Mouse (Mus musculus) MEL (cell line): ENCODE results near the gene Gm10073. TPM values are rescaled to one million over a fixed set of nuclear protein-coding genes. Genes with fewer than 3 reads are reported as not detected.

ENCODE experiments used
- DNase-seq: peaks from one replicate; pipeline ENCODE4 v3.0.0; 2011; ENCODE audit warnings: low read depth, low spot score
- H3K27ac ChIP-seq: 2 replicates; pipeline ENCODE4 v1.5.1; 2012; ENCODE audit warnings: low read depth, mild to moderate bottlenecking, control low read depth, low read length, moderate library complexity; ENCODE audit not compliant: control insufficient read depth
- H3K27me3 ChIP-seq, 2 experiments: fragments of 150-350 bp in 1 of 2; sonication (generic) in 1 of 2; 2 replicates each; pipeline ENCODE4 v1.6.1; 2012; ENCODE audit warnings: low read length in 2 of 2, mild to moderate bottlenecking in 2 of 2, improper control_type of control experiment in 1 of 2, moderate library complexity in 1 of 2; ENCODE audit not compliant: insufficient read depth in 2 of 2, control insufficient read depth in 1 of 2
- H3K36me3 ChIP-seq, 2 experiments: 2 replicates each; pipeline ENCODE4 v1.6.1; 2012 to 2014; ENCODE audit warnings: low read length in 2 of 2, improper control_type of control experiment in 1 of 2, inconsistent platforms in 1 of 2, mild to moderate bottlenecking in 1 of 2; ENCODE audit not compliant: insufficient read depth in 2 of 2, control insufficient read depth in 1 of 2
- H3K4me1 ChIP-seq, 2 experiments: fragments of 150-350 bp in 1 of 2; sonication (generic) in 1 of 2; 2 replicates each; pipeline ENCODE4 v1.6.1; 2012; ENCODE audit warnings: low read length in 2 of 2, improper control_type of control experiment in 1 of 2, mild to moderate bottlenecking in 1 of 2; ENCODE audit not compliant: insufficient read depth in 2 of 2, control insufficient read depth in 1 of 2
- H3K4me3 ChIP-seq, 2 experiments: fragments of 150-350 bp in 1 of 2; sonication (generic) in 1 of 2; 2 replicates each; pipeline ENCODE4 v1.5.1; 2012; ENCODE audit warnings: low read depth in 2 of 2, low read length in 2 of 2, mild to moderate bottlenecking in 2 of 2, moderate library complexity in 2 of 2, control low read depth in 1 of 2, improper control_type of control experiment in 1 of 2; ENCODE audit not compliant: control insufficient read depth in 1 of 2, insufficient read depth in 1 of 2
- H3K79me2 ChIP-seq: 2 replicates; pipeline ENCODE4 v1.6.1; 2012; ENCODE audit warnings: mild to moderate bottlenecking, low read length, moderate library complexity; ENCODE audit not compliant: control insufficient read depth, poor library complexity, insufficient read depth
- H3K9ac ChIP-seq: 2 replicates; pipeline ENCODE4 v1.6.1; 2012; ENCODE audit warnings: low read depth, mild to moderate bottlenecking, control low read depth, low read length, moderate library complexity; ENCODE audit not compliant: control insufficient read depth, poor library complexity, severe bottlenecking
- H3K9me3 ChIP-seq: fragments of 150-350 bp; sonication (generic); replicated peaks from 2 replicates; pipeline ENCODE4 v1.6.1; 2012; ENCODE audit warnings: mild to moderate bottlenecking, low read length, improper control_type of control experiment, moderate library complexity; ENCODE audit not compliant: insufficient read depth
- BHLHE40 ChIP-seq: IDR thresholded peaks from 2 replicates; pipeline ENCODE4 v1.6.1; 2012; ENCODE audit warnings: low read depth, mild to moderate bottlenecking, inconsistent platforms, low read length, improper control_type of control experiment, borderline replicate concordance
- CHD1 ChIP-seq: IDR thresholded peaks from 2 replicates; pipeline ENCODE4 v1.6.1; 2012; ENCODE audit warnings: low read depth, mild to moderate bottlenecking, inconsistent platforms, low read length, improper control_type of control experiment
- CHD2 ChIP-seq: IDR thresholded peaks from 2 replicates; pipeline ENCODE4 v1.6.1; 2011; ENCODE audit warnings: low read length, improper control_type of control experiment
- E2F4 ChIP-seq: IDR thresholded peaks from 2 replicates; pipeline ENCODE4 v1.6.1; 2011; ENCODE audit warnings: low read depth, low read length, improper control_type of control experiment, borderline replicate concordance
- ELF1 ChIP-seq: IDR thresholded peaks from 2 replicates; pipeline ENCODE4 v1.6.1; 2014; ENCODE audit warnings: low read depth, mild to moderate bottlenecking, inconsistent platforms, low read length, improper control_type of control experiment, moderate library complexity
- GATA1 ChIP-seq: IDR thresholded peaks from 2 replicates; pipeline ENCODE4 v1.6.1; 2011; ENCODE audit warnings: low read depth, low read length, improper control_type of control experiment
- HCFC1 ChIP-seq: IDR thresholded peaks from 2 replicates; pipeline ENCODE4 v1.6.1; 2012; ENCODE audit warnings: low read depth, mild to moderate bottlenecking, inconsistent platforms, low read length, improper control_type of control experiment, moderate library complexity
- JUND ChIP-seq: IDR thresholded peaks from 2 replicates; pipeline ENCODE4 v1.6.1; 2011; ENCODE audit warnings: low read depth, mild to moderate bottlenecking, improper control_type of control experiment, low read length
- KAT2A ChIP-seq: conservative IDR thresholded peaks from 2 replicates; pipeline ENCODE4 v1.6.1; 2012; ENCODE audit warnings: low read depth, low read length, improper control_type of control experiment, inconsistent platforms
- MAFK ChIP-seq: IDR thresholded peaks from 2 replicates; pipeline ENCODE4 v1.6.1; 2011; ENCODE audit warnings: low read depth, mild to moderate bottlenecking, low read length, improper control_type of control experiment, borderline replicate concordance
- MAX ChIP-seq: IDR thresholded peaks from 2 replicates; pipeline ENCODE4 v1.6.1; 2011; ENCODE audit warnings: low read length, improper control_type of control experiment
- MEF2A ChIP-seq: IDR thresholded peaks from 2 replicates; pipeline ENCODE4 v1.6.1; 2014; ENCODE audit warnings: low read depth, mild to moderate bottlenecking, inconsistent platforms, low read length, improper control_type of control experiment; ENCODE audit not compliant: poor library complexity, insufficient replicate concordance, severe bottlenecking; ENCODE audit errors: extremely low read depth
- MXI1 ChIP-seq: IDR thresholded peaks from 2 replicates; pipeline ENCODE4 v1.6.1; 2011; ENCODE audit warnings: mild to moderate bottlenecking, low read depth, low read length, improper control_type of control experiment
- MYB ChIP-seq: IDR thresholded peaks from 2 replicates; pipeline ENCODE4 v1.6.1; 2011; ENCODE audit warnings: mild to moderate bottlenecking, low read depth, low read length, improper control_type of control experiment
- MYC ChIP-seq: IDR thresholded peaks from 2 replicates; pipeline ENCODE4 v1.6.1; 2011; ENCODE audit warnings: low read depth, mild to moderate bottlenecking, low read length, improper control_type of control experiment, moderate library complexity
- NELFE ChIP-seq: IDR thresholded peaks from 2 replicates; pipeline ENCODE4 v1.6.1; 2011; ENCODE audit warnings: low read depth, low read length, improper control_type of control experiment
- NRF1 ChIP-seq: IDR thresholded peaks from 2 replicates; pipeline ENCODE4 v1.6.1; 2014; ENCODE audit warnings: low read depth, mild to moderate bottlenecking, inconsistent platforms, low read length, improper control_type of control experiment, moderate library complexity; ENCODE audit not compliant: poor library complexity, insufficient read depth, severe bottlenecking
- POLR2A ChIP-seq, 2 experiments: IDR thresholded peaks; 2 replicates each; pipeline ENCODE4 v1.6.1; 2011 to 2012; ENCODE audit warnings: low read length in 2 of 2, mild to moderate bottlenecking in 2 of 2, control low read depth in 1 of 2, improper control_type of control experiment in 1 of 2, low read depth in 1 of 2, moderate library complexity in 1 of 2; ENCODE audit not compliant: control insufficient read depth in 1 of 2, insufficient read depth in 1 of 2, poor library complexity in 1 of 2
- POLR2AphosphoS2 ChIP-seq: IDR thresholded peaks from 2 replicates; pipeline ENCODE4 v1.6.1; 2011; ENCODE audit warnings: low read length, improper control_type of control experiment
- SIN3A ChIP-seq: IDR thresholded peaks from 2 replicates; pipeline ENCODE4 v1.6.1; 2012; ENCODE audit warnings: low read length, improper control_type of control experiment, inconsistent platforms
- SMC3 ChIP-seq: IDR thresholded peaks from 2 replicates; pipeline ENCODE4 v1.6.1; 2011; ENCODE audit warnings: low read depth, low read length, improper control_type of control experiment
- TAL1 ChIP-seq: IDR thresholded peaks from 2 replicates; pipeline ENCODE4 v1.6.1; 2012; ENCODE audit warnings: mild to moderate bottlenecking, inconsistent platforms, low read length, moderate library complexity, mixed read lengths
- TBP ChIP-seq: IDR thresholded peaks from 2 replicates; pipeline ENCODE4 v1.8.0; 2011; ENCODE audit warnings: low read depth, low read length, improper control_type of control experiment
- TCF12 ChIP-seq: IDR thresholded peaks from 2 replicates; pipeline ENCODE4 v1.6.1; 2014; ENCODE audit warnings: low read depth, mild to moderate bottlenecking, inconsistent platforms, low read length, improper control_type of control experiment, moderate library complexity
- USF1 ChIP-seq: IDR thresholded peaks from 2 replicates; pipeline ENCODE4 v1.6.1; 2014; ENCODE audit warnings: low read depth, mild to moderate bottlenecking, inconsistent platforms, low read length, improper control_type of control experiment, moderate library complexity
- USF2 ChIP-seq, 2 experiments: IDR thresholded peaks; 2 replicates each; pipeline ENCODE4 v1.6.1; 2011 to 2012; ENCODE audit warnings: improper control_type of control experiment in 2 of 2, low read length in 2 of 2, borderline replicate concordance in 1 of 2, inconsistent platforms in 1 of 2, low read depth in 1 of 2, mild to moderate bottlenecking in 1 of 2; ENCODE audit not compliant: insufficient read depth in 1 of 2
- ZC3H11A ChIP-seq: IDR thresholded peaks from 2 replicates; pipeline ENCODE4 v1.6.1; 2012; ENCODE audit warnings: low read depth, mild to moderate bottlenecking, inconsistent platforms, low read length, improper control_type of control experiment
- ZKSCAN1 ChIP-seq: IDR thresholded peaks from 2 replicates; pipeline ENCODE4 v1.6.1; 2012; ENCODE audit warnings: low read depth, mild to moderate bottlenecking, inconsistent platforms, low read length, improper control_type of control experiment, moderate library complexity
- ZNF384 ChIP-seq: IDR thresholded peaks from 2 replicates; pipeline ENCODE4 v1.6.1; 2012; ENCODE audit warnings: low read depth, mild to moderate bottlenecking, inconsistent platforms, low read length, improper control_type of control experiment
- polyA plus RNA-seq, 2 experiments: library from polyadenylated mRNA; stranded (reverse) in 1 of 2; unstranded in 1 of 2; fragments of >175 nt in 1 of 2; fragments of >200 nt in 1 of 2; gene quantifications; 2 replicates each; pipeline versions ENCODE4 v1.2.1 to v1.2.4; 2012; ENCODE audit warnings: low replicate concordance in 2 of 2, low read depth in 1 of 2; ENCODE audit not compliant: insufficient read length in 2 of 2, insufficient read depth in 1 of 2, missing spikeins in 1 of 2
- total RNA-seq: library from RNA; depleted of rRNA; stranded (reverse); fragments of 300-350 nt; gene quantifications from 2 replicates; pipeline ENCODE4 v1.2.3, GENCODE M21; 2012

Gm10073 gene
- total and polyA plus RNA-seq, 3 experiments = 71.2 to 188 TPM; not detected in 1

DNA sequence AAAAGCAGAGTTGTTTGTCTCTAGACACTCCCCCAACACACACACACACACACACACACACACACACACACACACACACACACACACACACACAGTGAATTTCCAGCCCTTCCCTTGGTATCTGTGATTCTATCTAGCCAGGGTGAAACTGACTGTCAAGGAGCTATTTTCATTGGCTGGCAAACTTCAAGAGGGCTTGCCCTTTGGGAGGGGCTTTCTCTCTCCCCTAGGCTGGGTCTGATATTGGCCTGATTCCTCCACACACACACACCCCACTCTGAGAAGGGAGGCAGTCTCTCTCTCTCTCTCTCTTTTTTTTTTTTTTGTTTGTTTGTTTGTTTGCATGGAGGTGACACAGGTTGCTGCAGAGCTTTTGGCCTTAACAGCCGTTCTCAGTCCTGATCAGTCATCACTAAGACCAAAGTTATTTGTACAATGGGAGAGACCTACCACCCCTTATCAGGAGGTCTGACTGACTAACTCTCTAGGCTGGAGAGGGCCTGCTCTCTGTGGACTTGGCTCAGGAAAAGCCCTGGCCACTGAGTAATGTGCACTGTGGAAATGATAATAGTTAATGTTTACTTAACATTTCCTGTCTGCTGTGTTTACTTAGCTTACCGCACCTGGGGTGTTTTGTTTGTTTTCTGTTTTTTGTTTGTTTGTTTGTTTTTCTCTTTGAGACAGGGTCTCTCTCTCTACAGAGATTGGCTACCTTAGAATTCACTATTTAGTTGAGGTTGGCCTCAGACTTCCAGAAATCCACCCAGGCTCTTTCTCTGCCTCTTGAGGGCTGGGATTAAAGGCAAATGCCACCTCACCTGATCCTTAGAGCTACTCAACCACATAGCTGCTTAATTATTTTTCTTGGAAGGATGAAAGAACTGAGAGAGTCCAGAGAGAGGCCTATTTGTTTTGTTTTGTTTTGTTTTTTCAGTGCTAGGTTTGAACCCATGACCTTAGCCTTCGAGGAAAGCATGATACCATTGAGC lies 15.5 kb upstream of the Gm10073 start:
- H3K9ac ChIP-seq = no peak overlapping the region
- no peaks in the 10 kb centered on the region for H3K9me3 ChIP-seq
- H3K4me3 ChIP-seq = no peak overlapping the region
- H3K27ac ChIP-seq = no peak overlapping the region
- no peaks in the 10 kb centered on the region for H3K79me2 ChIP-seq
- no peaks in the 10 kb centered on the region for H3K4me1 ChIP-seq
- TF ChIP-seq KAT2A (no peak), CHD2 (no peak), ELF1 (no peak), GATA1 (no peak), TBP (no peak), BHLHE40 (no peak), MAX (no peak), ZNF384 (no peak), NELFE (no peak), SMC3 (no peak), MYC (no peak), POLR2A (IDR thresholded peaks at IDR 0.05; ENCODE audit: control insufficient read depth in 1 of 2, insufficient read depth in 1 of 2, low read depth in 1 of 2, low read length in 2 of 2, poor library complexity in 1 of 2) (no peak), NRF1 (no peak), CHD1 (no peak), JUND (no peak), MEF2A (no peak), USF1 (no peak), TCF12 (no peak)
- no peaks in the 10 kb centered on the region for H3K36me3 ChIP-seq
- DNase-seq = peak; percentile 48
- peaks cover 0 to 1% of the 10 kb centered on the region in 2 experiments; a peak in 3 of 4 replicates for H3K27me3 ChIP-seq

GRCm38 (mm10) chr8:106586896-106587295 lies 13.6 kb upstream of the Gm10073 start:
- Histone ChIP-seq H3K36me3 (no peaks in the 10 kb centered on the region), H3K4me1 (no peaks in the 10 kb centered on the region), H3K79me2 (no peaks in the 10 kb centered on the region), H3K9ac (no peak overlapping the region), H3K27ac (no peak overlapping the region), H3K9me3 (no peaks in the 10 kb centered on the region), H3K27me3 (peaks cover 0 to 5% of the 10 kb centered on the region in 2 experiments; a peak in 2 of 4 replicates), H3K4me3 (no peak overlapping the region)
- DNase-seq = no peak
- TF ChIP-seq USF2 (IDR thresholded peaks at IDR 0.05; ENCODE audit: borderline replicate concordance in 1 of 2, insufficient read depth in 1 of 2, low read depth in 1 of 2, low read length in 2 of 2) = no peak
- TF ChIP-seq TAL1 = no peak
- no peak for TF ChIP-seq ZC3H11A
- no peak for TF ChIP-seq MEF2A
- no peak for TF ChIP-seq ZKSCAN1
- no peak for TF ChIP-seq POLR2AphosphoS2
- no peak for TF ChIP-seq MAFK
- no peak for TF ChIP-seq MAX
- TF ChIP-seq MXI1 = no peak
- no peak for TF ChIP-seq GATA1
- TF ChIP-seq CHD1 = no peak
- no peak for TF ChIP-seq SIN3A
- no peak for TF ChIP-seq CHD2
- no peak for TF ChIP-seq HCFC1
- no peak for TF ChIP-seq MYB
- TF ChIP-seq NELFE = no peak
- no peak for TF ChIP-seq POLR2A (IDR thresholded peaks at IDR 0.05; ENCODE audit: control insufficient read depth in 1 of 2, insufficient read depth in 1 of 2, low read depth in 1 of 2, low read length in 2 of 2, poor library complexity in 1 of 2)
- TF ChIP-seq E2F4 = no peak
